Mouse (Mus musculus) layer of hippocampus, adult 9-10 months (tissue): Measurements from ENCODE around the gene Ndrg2.
"Not testable (repeated sequence)": the region's sequence is repeated elsewhere in the genome, so short reads cannot be mapped to it uniquely, and the experiment has no call there.

Source experiments
- DNase-seq: peaks from one replicate; pipeline ENCODE4 v3.0.0; 2022; ENCODE audit warnings: low spot score

Ndrg2 gene

GRCm38 (mm10) chr14:51913960-51914762 is at the start of gene Ndrg2:
Gene Ndrg2, minus strand, starts transcription at chr14:51914158.
- no peak for DNase-seq

GRCm38 (mm10) chr14:51960316-51960715 is 46.4 kb upstream of the Ndrg2 start:
- DNase-seq: no peak

GRCm38 (mm10) chr14:51943336-51943735 is 29.4 kb upstream of the Ndrg2 start:
- no peak for DNase-seq

GRCm38 (mm10) chr14:51942236-51942635 is 28.3 kb upstream of the Ndrg2 start:
- no peak for DNase-seq

GRCm38 (mm10) chr14:51941577-51941976 is 27.6 kb upstream of the Ndrg2 start:
- DNase-seq: no peak

- no peak for DNase-seq
Measured at GRCm38 (mm10) chr14:51940944-51941560, 27.1 kb upstream of the Ndrg2 start.

- no peak for DNase-seq
Measured at GRCm38 (mm10) chr14:51939005-51939404, 25.0 kb upstream of the Ndrg2 start.

- DNase-seq: no peak
Measured at GRCm38 (mm10) chr14:51932092-51933020, 18.4 kb upstream of the Ndrg2 start.

GRCm38 (mm10) chr14:51930824-51931223 is 16.9 kb upstream of the Ndrg2 start:
- DNase-seq: no peak

- DNase-seq: no peak
Measured at GRCm38 (mm10) chr14:51929968-51930367, 16.0 kb upstream of the Ndrg2 start.

- DNase-seq: no peak
Measured at GRCm38 (mm10) chr14:51929309-51929943, 15.5 kb upstream of the Ndrg2 start.

GRCm38 (mm10) chr14:51926930-51927329 is 13.0 kb upstream of the Ndrg2 start:
- DNase-seq: not testable (repeated sequence)

GRCm38 (mm10) chr14:51923492-51923891 is 9.5 kb upstream of the Ndrg2 start:
- no peak for DNase-seq

- no peak for DNase-seq
Measured at GRCm38 (mm10) chr14:51922910-51923309, 9.0 kb upstream of the Ndrg2 start.

- no peak for DNase-seq
Measured at GRCm38 (mm10) chr14:51922571-51922865, 8.6 kb upstream of the Ndrg2 start, which contains the start of gene Rnase13. Gene Rnase13, minus strand, starts transcription at chr14:51922773.

- DNase-seq: no peak
Measured at GRCm38 (mm10) chr14:51921759-51922570, 8.0 kb upstream of the Ndrg2 start.

- no peak for DNase-seq
Measured at GRCm38 (mm10) chr14:51918966-51919365, 5.0 kb upstream of the Ndrg2 start.

- no peak for DNase-seq
Measured at GRCm38 (mm10) chr14:51918125-51918524, 4.2 kb upstream of the Ndrg2 start, which contains the start of gene Tppp2. Gene Tppp2, plus strand, starts transcription at chr14:51918425.

- DNase-seq: no peak
Measured at GRCm38 (mm10) chr14:51916539-51916938, 2.6 kb upstream of the Ndrg2 start.

GRCm38 (mm10) chr14:51915030-51915429 is 1.1 kb upstream of the Ndrg2 start:
- no peak for DNase-seq
